Mouse (Mus musculus) macrophage (primary cell): ENCODE data around the gene Gipc1. TPM values are rescaled to one million over a fixed set of nuclear protein-coding genes. Genes with fewer than 3 reads are reported as not detected.

Experiments
- H3K27ac ChIP-seq: fragments of 350-480 bp; formaldehyde crosslinking; 2 replicates; pipeline ENCODE4 v1.9.0; 2021
- H3K36me3 ChIP-seq: fragments of 350-480 bp; formaldehyde crosslinking; 2 replicates; pipeline ENCODE4 v1.9.0; 2021; ENCODE audit errors: inconsistent target
- H3K4me3 ChIP-seq: fragments of 350-480 bp; formaldehyde crosslinking; 2 replicates; pipeline ENCODE4 v1.9.0; 2021; ENCODE audit errors: inconsistent target
- H3K79me2 ChIP-seq: fragments of 350-480 bp; formaldehyde crosslinking; 2 replicates; pipeline ENCODE4 v1.9.0; 2021; ENCODE audit errors: inconsistent target
- WGBS: methylation state at CpG from one replicate; pipeline ENCODE4 v1.1.7; 2026; ENCODE audit warnings: inconsistent platforms; ENCODE audit not compliant: missing documents; 5-methylcytosine and 5-hydroxymethylcytosine counted together
- polyA plus RNA-seq: library from polyadenylated mRNA; stranded (reverse); fragments of 250-400 nt; gene quantifications from 3 replicates; pipeline ENCODE4 v1.2.4, GENCODE M21; 2018; ENCODE audit warnings: inconsistent platforms

The Gipc1 gene
- polyA plus RNA-seq, 1 experiment from 2014 or later, result 61.6 TPM

DNA sequence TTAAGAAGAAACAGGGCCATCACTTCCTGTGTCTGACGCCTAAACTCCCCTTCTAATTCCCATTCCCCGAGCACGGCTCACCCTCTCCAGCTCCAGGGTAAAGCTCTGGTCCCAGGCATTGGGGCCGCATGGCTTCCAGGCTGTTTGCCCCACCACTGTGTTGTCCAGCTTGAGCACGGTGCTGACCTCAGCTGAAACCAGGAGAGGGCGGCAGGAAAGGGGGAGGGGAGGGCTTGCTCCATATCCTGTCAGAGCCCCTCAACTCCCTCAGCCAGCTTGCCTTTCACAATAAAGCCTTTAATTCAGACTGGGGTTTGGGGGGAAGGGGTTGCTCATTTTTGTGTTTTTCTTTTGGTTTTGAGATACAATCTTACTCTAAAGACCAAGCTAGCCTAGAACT, 28.6 kb downstream of the Gipc1 start:
- Histone ChIP-seq H3K36me3 (peaks cover 99% of the 10 kb centered on the region), H3K27ac (no peak overlapping the region), H3K4me3 (no peak overlapping the region), H3K79me2 (peaks cover 13% of the 10 kb centered on the region; the same call in 1 of the 2 replicates)
- WGBS, result 60% methylated on average over 6 of the region's 6 CpGs

DNA sequence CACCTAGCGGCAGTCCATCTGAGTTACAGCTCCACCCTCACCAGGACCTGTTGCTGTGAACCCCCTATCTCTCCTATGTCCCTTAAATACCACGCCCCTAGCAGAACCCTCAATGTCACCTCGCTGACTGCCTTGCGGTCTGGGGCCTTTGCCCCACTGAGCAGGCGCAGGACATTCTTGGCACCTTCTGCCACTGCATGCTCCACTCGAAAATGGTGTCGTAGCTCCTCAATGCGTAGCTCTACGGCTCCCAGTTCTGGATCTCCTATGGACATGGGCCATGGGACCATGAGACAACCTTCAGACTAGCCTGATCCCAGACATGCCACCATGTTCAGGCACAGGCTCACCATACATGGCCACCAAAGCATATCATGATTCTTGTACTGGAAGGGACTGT, 32.0 kb downstream of the Gipc1 start:
- WGBS, result 95% methylated on average over 9 of the region's 9 CpGs
- H3K79me2 ChIP-seq, result peaks cover 33% of the 10 kb centered on the region; the same call in 1 of the 2 replicates
- no peak overlapping the region for H3K27ac ChIP-seq
- peaks cover 88% of the 10 kb centered on the region for H3K36me3 ChIP-seq
- no peak overlapping the region for H3K4me3 ChIP-seq

DNA sequence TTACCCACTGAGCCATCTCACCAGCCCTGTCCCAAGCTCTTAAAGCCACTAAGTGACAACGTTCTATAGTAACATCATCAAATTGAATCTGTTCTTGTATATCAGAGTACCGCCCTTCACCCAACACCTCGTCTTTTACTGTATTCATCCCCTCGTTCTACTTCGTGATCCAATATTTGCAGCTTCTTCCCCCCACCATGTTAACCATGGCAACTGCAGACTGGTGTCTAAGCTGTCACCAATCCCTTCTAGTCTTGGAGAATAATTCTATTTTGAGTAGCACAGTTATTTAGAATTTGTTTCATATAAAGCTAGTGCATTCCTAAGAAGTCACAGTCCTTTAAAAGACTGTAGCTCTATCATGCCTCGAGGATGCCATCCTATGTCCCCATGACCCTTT, 36.8 kb downstream of the Gipc1 start:
- no peak overlapping the region for H3K27ac ChIP-seq
- peaks cover 72% of the 10 kb centered on the region for H3K36me3 ChIP-seq
- H3K79me2 ChIP-seq, result peaks cover 80% of the 10 kb centered on the region
- 93% methylated on average over 6 of the region's 6 CpGs for WGBS
- H3K4me3 ChIP-seq, result no peak overlapping the region

DNA sequence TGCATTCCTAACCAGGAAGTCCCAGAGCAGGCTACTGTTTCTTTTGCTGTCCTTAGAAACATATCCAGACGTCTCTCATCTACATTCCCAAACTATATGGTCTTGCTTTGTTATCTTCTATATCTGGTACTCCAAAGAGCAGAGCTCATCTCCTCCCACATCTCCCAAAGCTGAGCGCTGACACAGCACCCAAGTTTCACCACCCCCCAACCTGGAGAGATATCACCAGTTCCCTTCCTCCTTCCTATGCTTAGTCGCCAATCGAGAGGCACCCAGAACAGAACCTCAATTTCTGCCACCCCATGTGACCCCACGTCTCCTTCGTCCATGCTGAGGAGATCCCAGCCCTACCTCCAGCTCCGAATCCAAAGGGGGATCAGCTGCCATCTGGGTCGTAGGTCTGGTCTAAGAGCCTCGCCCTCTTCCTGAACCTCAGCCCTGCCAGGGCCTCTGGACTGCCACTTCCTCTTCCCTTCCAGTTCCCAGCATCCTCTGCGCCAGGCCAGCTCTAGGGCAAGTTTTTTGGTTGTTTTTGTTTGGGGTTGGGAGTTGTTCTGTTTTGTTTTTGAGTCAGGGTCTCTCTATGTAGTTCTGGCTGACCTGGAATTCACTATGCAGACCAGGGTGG, 41.2 kb downstream of the Gipc1 start:
- Histone ChIP-seq H3K79me2 (peaks cover 98% of the 10 kb centered on the region), H3K36me3 (peaks cover 35% of the 10 kb centered on the region), H3K27ac (peak overlapping the region; percentile 89), H3K4me3 (peak overlapping the region; percentile 40)
- WGBS, result 6% methylated on average over 10 of the region's 10 CpGs

DNA sequence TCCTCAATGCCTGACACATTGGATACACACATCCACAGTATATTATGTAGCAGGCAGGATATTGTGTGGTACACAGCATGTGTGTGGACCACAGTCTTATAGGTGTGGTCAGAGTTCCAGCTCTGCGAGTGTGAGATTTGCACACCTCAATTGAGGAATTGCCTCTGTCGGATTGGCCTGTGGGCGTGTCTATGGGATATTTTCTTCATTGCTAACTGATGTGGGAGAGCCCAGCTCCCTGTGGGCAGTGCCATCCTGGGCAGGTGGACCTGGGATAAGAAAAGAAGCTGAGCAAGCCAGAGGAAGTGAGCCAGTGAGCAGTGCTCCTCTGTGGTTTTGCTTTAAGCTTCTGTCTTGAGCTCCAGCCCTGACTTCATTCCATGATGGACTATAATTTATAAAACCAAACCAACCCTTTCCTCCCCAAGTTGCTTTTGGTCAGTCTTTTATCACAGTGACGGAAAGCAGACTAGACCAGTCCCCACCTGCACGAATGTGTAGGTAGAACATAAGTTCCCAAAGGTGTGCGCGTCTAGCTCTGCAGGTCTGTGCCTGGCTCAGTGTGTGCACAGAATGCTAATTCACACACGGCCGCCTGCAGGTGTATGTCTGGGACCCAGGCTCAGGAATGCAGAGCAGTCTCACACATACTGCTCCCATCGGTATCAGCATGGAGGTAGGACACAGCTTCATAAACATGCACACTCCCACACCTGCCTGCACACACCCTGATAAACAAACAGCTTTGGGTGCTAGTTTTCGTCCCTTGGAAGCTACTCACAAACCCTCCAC, 42.1 kb downstream of the Gipc1 start:
- 67% methylated on average over 10 of the region's 11 CpGs for WGBS
- H3K36me3 ChIP-seq, result peaks cover 30% of the 10 kb centered on the region
- H3K4me3 ChIP-seq, result no peak overlapping the region
- peak overlapping the region; percentile 89 for H3K27ac ChIP-seq
- H3K79me2 ChIP-seq, result peaks cover 92% of the 10 kb centered on the region

DNA sequence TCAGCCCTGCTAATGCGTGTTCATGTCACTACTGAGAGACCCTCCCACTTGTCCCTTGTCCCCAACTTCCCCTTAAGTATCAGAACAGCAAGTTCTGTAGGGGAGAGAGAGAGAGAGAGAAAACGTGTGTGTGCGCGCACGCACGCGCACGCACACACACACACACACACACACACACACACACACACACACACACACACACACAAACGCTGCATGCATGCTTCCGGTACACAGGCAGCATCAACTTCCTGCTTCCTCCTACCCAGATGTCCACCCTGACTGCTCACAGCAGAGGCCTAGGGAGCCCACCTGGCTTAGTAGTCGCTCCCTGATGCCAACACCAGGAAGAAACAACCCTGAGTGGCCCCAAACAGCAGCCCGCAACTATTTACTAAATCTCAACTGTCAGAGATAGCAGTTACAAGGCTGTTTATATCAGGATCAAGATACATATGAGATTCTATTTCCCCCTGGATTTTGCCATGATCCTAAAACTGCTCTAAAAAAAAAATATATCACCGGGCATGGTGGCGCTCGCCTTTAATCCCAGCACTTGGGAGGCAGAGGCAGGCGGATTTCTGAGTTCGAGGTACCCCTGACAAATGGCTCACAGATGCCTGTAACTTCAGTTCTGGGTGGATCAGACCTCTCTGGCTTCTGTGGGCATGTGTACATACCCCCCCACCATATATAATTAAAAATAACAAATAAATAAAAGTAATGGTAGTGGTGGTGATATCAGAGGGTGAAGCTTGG, 43.1 kb downstream of the Gipc1 start:
- no peak overlapping the region for H3K4me3 ChIP-seq

DNA sequence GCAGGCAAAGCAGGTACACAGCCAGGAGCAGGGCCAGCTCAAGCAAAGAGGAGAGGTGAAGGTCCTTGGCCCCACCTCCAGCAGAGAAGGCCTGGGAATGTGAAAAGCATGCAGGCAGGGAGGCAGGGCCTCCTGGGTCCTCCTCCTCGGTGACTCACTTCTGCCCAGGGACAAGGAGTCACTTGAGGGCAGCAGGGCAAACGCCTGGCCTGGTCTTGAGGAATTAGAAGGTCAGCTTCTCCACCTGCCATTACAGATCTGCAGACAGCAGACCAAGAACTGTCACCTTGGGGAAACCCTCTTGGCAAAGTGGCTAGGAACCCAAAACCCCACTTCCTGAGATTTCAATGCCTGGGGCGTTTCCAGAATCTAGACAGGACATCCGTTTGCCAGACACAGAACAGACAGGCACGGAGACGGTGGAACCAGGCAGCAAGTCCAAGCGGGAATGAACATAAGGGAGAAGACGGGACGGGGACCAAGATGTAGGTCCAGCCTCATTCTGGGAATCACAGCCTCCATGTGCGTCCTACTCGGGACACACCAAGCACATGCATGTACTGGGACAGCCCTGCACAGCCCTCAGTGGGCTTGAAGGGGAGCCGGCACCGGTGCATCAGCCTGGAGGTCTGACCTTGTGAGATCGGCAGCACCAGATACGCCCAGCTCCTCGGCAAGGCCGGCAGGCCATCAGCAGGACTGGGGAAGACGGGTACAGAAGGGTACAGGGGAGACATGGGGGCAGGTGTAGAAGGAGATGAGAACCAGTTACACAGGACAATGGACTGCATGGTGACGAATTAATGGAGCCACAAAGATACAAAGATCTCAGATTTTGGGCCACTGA, 45.1 kb downstream of the Gipc1 start:
- Histone ChIP-seq H3K4me3 (peak overlapping the region; percentile 61), H3K27ac (peak overlapping the region; percentile 75), H3K79me2 (peaks cover 61% of the 10 kb centered on the region), H3K36me3 (no peaks in the 10 kb centered on the region; the same call in 1 of the 2 replicates)
- WGBS, result 8% methylated on average over 19 of the region's 19 CpGs

More for the DNA sequence above, 43.1 kb downstream of the Gipc1 start:
- Histone ChIP-seq H3K79me2 (peaks cover 82% of the 10 kb centered on the region), H3K27ac (peak overlapping the region; percentile 89), H3K36me3 (peaks cover 20% of the 10 kb centered on the region)
- 40% methylated on average over 8 of the region's 17 CpGs for WGBS

DNA sequence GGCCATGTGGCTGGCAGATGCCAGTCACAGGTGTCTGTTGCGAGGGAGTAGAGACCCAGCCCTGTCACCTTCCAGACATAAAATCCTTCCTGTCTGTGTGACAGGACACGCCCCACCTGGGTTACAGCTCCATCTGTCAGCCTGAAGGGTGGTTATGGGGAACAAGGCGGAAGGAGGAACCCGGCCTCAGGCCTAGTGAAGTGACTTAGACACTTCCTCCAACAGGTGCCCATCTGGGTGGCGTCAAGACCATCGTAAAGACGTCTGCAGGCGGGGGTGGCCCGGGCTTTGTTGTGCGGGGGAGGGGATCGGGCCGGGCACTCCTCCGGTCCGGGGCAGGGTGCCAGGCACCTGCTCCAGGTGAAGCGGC, 45.8 kb downstream of the Gipc1 start:
- Histone ChIP-seq H3K79me2 (peaks cover 55% of the 10 kb centered on the region), H3K4me3 (peak overlapping the region; percentile 61), H3K27ac (peak overlapping the region; percentile 75), H3K36me3 (no peaks in the 10 kb centered on the region)
- under 1% methylated on average over 10 of the region's 15 CpGs for WGBS

DNA sequence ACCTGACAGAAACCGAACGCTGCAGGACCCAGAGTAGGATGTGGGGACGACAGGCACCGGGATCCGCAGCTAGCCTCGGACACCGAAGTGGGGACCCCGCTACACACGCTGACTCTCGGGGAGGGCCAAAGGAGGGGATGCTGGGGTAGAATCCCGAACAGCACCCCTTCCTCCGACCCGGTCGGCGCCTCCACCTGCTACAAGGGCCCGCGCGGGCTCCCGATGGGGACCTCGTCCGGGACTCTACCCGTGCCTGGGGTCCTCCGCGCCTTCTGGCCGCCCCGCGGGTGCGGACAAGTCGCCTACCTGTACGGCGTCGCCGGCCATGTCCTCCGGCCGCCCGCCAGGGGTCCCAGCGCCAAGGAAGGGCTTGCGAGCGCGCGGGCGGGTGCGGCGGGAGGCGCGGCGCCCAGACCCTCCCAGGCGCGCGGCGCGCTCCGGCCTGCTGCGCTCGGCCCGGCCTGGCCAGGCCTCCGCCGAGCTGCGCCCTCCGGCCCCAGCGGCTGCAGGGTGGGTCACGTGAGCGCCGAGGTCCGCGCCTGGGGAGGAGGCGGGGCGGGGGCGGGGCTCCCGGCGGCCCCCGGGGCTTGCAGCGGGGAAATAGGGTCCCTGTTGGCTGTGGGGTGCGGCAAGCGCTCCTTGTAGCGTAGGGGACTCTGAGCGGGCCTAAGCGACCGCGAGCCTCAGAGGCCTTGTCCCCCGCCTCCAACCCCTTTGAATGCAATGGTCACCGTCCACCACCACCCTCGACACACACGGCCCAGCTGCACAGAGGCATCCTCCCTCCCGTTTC, 46.4 kb downstream of the Gipc1 start, which contains the start of gene Pkn1:
Gene Pkn1 (minus strand): TSS at position 519 of the 793 bp plus-strand sequence.
- H3K27ac ChIP-seq, result peak within 1 kb of the TSS; percentile 80
- peaks cover 49% of the 10 kb centered on the region for H3K79me2 ChIP-seq
- no peaks in the 10 kb centered on the region for H3K36me3 ChIP-seq
- H3K4me3 ChIP-seq, result peak within 1 kb of the TSS; percentile 61
- WGBS, result 1% methylated on average over 67 of the region's 85 CpGs

DNA sequence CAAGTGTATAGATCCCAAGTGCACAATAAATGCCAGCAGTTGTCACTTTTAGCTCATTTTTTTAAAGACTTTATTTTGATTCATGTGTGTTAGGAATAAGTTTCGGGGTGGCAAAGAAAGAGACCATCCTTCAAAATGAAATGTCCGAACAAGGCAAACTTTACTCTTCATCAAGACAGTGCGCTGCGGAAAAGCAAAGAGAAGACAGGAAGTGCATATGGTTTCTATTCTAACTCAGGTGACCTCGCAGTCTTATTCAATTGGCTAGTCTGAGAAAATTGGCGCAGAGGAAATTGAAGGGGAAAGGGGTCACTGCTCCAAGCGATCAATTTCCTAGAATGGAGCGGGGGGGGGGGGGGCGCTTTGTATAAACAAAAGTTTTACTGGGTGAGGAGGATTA, 47.1 kb downstream of the Gipc1 start:
- H3K4me3 ChIP-seq, result peak overlapping the region; percentile 48
- WGBS, result 8% methylated on average over 8 of the region's 9 CpGs
- peaks cover 42% of the 10 kb centered on the region for H3K79me2 ChIP-seq
- no peaks in the 10 kb centered on the region for H3K36me3 ChIP-seq
- H3K27ac ChIP-seq, result peak overlapping the region; percentile 80

DNA sequence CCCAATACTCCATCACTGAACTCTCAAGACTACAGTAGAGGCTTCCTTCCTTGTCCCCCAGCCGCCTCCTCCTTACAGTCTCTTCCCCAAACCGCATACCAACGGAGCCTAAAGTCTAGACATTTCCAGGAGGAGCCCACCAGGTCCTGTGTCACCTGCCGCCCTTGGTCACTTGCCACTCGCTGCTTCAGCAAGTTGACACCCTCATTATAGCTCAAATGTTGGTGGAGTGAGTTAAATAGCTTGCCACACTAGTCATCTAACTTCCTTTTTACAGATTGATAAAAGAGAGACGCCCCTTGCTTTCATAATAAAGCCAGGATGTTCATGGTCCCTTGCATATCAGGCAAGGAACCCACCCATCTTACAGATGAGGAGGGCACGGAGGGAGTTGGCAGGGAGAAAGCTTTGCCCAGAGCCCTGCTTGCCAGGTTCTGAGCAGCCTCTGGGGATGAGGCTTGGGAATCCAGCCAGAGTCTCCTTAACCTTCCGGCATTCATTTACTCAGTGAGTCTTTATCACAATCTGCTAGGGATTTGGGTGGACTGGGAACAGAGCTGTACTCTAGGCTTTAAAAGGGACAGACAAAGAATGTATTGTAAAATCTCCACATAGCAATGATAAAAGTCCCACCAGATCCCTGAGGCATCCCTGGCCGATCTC, 48.1 kb downstream of the Gipc1 start:
- H3K79me2 ChIP-seq, result peaks cover 32% of the 10 kb centered on the region
- H3K4me3 ChIP-seq, result no peak overlapping the region
- H3K36me3 ChIP-seq, result no peaks in the 10 kb centered on the region
- no peak overlapping the region for H3K27ac ChIP-seq
- 68% methylated on average over 9 of the region's 9 CpGs for WGBS

DNA sequence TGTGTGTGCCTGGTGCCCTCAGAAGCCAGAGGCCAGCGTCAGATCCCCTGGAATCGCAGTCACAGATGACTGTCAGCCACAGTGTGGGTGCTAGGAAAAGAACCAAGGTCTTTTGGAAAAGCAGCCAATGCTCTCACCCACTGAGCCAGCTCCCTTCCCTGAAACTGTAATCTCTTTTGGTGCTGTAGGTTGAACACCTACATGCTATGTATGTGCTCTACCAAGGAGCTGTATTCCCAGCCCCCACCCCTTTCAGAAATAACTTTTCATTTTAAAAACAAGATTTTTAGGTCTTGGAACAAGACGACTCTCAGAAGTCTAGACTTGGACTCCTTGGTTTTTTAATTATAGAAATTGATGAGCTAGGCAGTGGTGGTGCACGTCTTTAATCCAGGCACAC, 50.9 kb downstream of the Gipc1 start:
- 90% methylated on average over 4 of the region's 4 CpGs for WGBS
- peaks cover 3% of the 10 kb centered on the region for H3K79me2 ChIP-seq
- no peaks in the 10 kb centered on the region for H3K36me3 ChIP-seq
- no peak overlapping the region for H3K4me3 ChIP-seq
- no peak overlapping the region for H3K27ac ChIP-seq

DNA sequence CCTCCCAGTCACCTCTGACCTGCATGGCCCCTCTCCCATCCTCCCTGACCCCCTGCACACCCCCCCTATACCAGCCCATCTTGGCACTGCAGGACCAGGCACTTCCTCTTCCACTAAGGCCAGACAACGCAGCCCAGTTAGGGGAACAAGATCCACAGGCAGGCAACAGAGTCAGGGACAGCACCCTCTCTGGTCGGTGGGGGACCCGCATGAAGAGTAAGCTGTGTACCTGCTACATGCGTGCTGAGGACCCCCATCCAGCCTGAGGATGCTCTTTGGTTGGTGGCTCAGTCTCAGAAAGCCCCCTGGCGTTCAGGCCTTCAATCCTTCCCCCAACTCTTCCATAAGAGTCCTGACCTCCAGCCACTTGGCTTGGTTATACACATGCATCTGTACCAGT, 53.9 kb downstream of the Gipc1 start:
- H3K79me2 ChIP-seq, result no peaks in the 10 kb centered on the region

More for the DNA sequence above, 53.9 kb downstream of the Gipc1 start:
- no peak overlapping the region for H3K27ac ChIP-seq
- no peaks in the 10 kb centered on the region for H3K36me3 ChIP-seq
- 70% methylated on average over 5 of the region's 5 CpGs for WGBS
- no peak overlapping the region for H3K4me3 ChIP-seq
